Mouse (Mus musculus) inflammation-experienced regulatory T-cells (primary cell): ENCODE results near the gene Rtraf. TPM values are rescaled to one million over a fixed set of nuclear protein-coding genes. Genes with fewer than 3 reads are reported as not detected.

Experiments
- polyA plus RNA-seq, 2 experiments: library from polyadenylated mRNA; unstranded; fragments of 100-300 nt; shearing (Covaris generic); gene quantifications; one replicate each; pipeline ENCODE4 v1.2.1; 2017

Gene Rtraf
- polyA plus RNA-seq: 100 to 1,000 TPM; 116 to 124 TPM

DNA sequence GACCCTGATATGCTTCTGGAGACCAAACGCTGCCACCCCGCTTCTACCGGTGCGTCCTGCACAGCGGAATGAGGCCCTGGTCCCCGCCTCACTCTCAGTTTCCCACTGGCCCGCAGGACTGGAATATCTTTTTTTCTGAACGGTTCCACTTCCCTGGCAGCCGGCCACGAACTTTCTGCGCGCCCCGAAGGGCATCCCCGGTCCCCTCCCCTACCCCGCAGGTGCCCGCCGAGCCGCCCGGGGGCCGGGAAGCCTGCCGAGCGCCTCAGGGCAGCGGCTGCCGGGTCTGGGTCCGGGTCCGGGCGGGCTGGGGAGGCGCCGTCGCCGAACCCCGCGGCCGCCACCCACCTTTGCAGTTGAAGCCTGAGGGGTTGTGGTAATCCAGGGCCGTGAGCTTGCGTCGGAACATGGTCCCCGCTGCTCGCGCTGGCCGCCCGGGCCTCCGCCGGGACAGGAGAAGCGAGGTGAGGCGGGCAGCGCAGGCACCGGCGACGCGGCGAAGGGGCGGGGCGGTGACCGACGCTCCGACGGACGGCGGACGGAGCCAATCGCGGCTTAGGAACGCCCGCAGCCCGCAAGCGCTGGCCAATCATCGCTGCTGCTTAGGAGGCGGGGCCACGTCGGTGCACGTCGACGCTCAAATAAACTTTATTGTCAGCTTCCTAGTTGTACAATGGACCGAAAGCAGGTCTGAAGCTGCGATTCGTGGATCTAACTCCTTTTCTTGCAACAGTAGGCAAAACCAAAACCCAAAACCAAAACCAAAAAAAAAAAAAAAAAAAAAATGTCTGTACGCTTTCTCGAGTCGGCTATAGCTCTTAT, at the start of gene Rtraf:
TSS of gene Rtraf (minus strand) at position 504 of the 822 bp plus-strand sequence.

Other genes with a start within 250 kb of the Rtraf start
- 10 to 100 TPM in 1 of 2 experiments, 1 to 10 TPM in 1; 7.2 to 15.4 TPM for gene Gm2237, start 238.7 kb downstream of the Rtraf start, polyA plus RNA-seq
- not detected for gene Gm5458, start 221.2 kb downstream of the Rtraf start, polyA plus RNA-seq
- gene Nid2, start 72.6 kb downstream of the Rtraf start, polyA plus RNA-seq: 1 to 10 TPM; 2.6 to 6.7 TPM
- 10 to 100 TPM; 61.7 to 67.9 TPM for gene Gng2, start 153.8 kb upstream of the Rtraf start, polyA plus RNA-seq